Mouse (Mus musculus) urinary bladder, postnatal 10 days (tissue): ENCODE results near the gene Tmem106a.
"Not testable (repeated sequence)": the region's sequence is repeated elsewhere in the genome, so short reads cannot be mapped to it uniquely, and the experiment has no call there.

Source experiments
- DNase-seq: peaks from one replicate; pipeline ENCODE4 v3.0.0; 2022; ENCODE audit warnings: low spot score

Tmem106a gene

GRCm38 (mm10) chr11:101582054-101583035 lies at the start of gene Tmem106a:
TSS of gene Tmem106a (plus strand) at chr11:101582242.
- no peak for DNase-seq

DNA sequence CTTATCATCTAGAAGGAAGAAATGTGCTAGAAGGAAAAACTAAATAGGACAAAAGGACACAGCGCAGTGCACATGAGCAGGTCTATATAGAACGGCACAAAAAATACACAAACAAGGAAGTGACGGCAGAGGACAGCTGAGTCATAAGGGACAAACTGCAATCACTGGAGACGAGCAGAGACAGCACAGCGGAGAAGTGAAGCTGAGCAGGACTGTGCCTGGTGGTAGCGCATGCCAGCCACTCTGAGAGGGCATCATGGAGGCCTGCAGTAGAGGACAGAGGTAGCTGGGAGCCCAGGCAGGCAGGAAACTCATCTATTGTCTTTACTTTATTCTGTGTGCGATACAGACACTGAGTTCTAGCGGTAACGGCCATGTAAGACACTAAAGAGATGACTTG lies 38.5 kb upstream of the Tmem106a start:
- DNase-seq = no peak

GRCm38 (mm10) chr11:101544132-101544531 lies 37.9 kb upstream of the Tmem106a start:
- no peak for DNase-seq

DNA sequence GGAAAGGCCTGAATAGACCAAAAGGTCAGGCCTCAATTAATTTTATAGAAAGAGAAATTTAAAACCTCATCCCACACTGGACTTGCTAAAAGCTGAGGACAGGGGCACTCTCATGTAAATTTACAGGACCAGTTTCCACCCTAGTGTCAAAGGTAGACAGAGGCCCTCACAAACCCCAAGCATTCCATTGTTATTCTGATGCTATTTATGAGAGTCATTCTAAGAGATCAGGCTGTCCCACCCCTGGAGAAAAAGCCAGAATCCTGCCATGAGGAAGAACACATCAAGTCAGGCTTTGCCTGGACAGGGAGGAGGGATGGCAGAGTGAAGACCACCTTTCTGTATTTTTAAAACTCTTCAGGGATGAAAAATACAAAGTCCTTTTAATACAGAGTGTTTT lies 33.5 kb upstream of the Tmem106a start:
- DNase-seq = no peak

DNA sequence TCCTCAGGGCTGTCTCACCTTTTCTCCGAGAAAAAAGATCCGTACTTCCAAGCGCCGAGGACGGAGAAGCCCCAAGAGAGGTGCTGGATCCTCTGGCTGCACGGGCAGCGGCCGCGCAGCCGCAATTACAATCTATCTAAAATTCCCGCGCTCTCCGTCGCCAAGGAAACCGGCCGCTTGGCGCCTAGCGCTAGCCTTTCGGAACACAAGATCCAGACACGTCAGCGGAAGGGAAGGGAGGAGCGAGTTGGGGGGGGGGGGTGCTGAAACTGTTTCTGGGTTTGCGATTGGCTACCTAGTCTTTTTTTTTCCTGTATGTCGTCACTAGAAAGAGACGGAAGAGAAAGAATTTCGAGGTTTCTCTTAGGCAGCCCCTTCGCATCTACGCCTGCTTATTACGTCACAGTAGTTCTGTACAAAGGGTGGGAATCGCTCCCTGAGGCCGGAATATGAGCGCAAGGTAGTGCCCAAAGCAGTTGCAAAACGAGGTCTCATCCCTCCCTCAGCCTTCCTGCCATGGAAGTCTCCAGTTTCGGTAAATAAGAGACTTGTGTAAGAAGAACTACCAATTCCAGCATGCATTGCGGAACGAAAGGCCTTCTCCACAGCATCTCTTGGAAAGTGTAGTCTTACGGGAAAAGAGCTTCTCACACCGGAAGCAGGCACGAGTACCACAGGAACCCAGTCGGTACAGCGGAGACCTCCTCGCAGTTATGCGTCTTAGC lies 30.1 kb upstream of the Tmem106a start, which contains the start of the genes Brca1 and Nbr1:
Gene Brca1, minus strand, starts transcription at position 205 of the 725 bp plus-strand sequence.
Gene Nbr1, plus strand, starts transcription at position 399 of the 725 bp plus-strand sequence.
- DNase-seq = peak; percentile 73

DNA sequence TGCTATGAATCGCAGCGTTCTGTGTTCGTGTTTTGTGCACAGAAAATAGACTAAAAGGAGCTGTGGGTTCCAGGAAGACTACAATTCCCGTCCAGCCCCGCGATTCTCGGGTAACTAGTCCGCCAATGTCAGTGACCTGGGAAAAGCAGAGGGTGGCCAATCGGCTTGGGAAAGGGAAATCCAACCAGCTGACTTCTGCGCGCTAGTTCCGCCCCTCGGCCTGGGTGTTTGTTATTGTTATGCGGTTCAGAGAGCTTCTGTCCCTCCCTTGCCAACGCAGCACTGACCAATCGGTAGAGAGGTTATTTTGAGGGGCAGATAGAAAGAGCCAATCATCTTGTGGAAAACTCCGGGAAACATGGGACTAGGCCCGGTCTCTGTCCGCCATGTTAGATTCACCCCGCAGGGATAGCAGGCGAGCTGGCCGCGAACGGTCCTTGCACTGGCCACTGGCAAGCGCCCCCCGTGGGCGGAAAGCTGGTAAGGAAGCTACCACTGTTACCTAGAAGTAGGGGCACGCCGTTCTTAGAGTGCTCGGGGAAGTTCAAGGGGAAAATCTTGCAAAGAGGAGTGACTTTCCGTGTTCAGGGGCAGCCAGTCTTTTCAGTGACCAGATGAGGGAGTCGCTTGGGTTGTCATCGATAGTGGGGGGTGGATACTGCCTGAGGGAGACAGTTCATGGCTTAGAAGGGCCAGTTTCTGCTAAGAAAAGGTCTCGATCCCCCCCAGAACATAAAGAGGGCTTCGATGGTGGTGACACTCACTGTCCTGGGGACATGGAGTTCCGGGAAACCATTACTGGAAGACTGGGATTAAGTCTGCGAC lies 29.4 kb upstream of the Tmem106a start:
- DNase-seq = peak; percentile 77

- no peak for DNase-seq
Observed at GRCm38 (mm10) chr11:101553354-101553930, 28.6 kb upstream of the Tmem106a start.

DNA sequence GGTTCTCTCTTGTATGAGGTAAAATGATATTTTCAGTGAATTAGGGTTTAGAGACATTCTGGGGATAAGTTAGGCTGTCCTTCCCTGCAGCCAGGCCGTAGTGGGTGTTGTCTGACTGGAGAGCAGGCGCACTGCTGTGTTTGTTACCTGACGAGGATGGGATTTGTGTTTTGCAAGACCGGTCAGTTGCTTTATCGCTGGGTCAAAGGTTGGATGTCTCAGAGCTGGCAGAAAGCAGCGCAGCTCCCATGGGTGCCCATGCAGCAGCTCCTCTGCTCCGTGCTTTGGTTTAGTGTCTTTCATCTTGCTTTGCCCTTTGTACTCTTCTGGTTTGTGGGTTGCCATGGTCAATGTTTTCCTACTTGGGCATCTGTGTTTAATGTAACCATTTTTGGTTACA lies 25.5 kb upstream of the Tmem106a start:
- no peak for DNase-seq

- DNase-seq = no peak
Observed at GRCm38 (mm10) chr11:101556954-101557353, 25.1 kb upstream of the Tmem106a start.

DNA sequence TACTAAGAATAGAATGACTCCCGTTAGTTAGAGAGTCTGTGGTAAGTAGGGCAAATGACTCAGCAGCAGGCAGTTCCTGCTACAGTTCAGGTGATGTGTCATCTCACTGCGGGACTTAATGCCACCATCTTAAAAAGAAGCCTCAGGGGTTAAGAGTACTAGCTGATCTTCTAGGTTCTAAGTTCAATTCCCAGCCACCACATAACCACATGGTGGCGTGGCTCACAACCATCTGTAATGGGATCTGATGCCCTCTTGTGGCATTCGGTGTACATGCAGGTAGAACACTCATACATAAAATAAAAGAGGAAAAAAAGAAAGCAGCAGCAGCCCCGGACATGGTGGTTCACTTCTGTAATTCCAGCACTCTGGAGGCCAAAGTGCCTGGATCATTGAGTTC lies 19.7 kb upstream of the Tmem106a start:
- no peak for DNase-seq

DNA sequence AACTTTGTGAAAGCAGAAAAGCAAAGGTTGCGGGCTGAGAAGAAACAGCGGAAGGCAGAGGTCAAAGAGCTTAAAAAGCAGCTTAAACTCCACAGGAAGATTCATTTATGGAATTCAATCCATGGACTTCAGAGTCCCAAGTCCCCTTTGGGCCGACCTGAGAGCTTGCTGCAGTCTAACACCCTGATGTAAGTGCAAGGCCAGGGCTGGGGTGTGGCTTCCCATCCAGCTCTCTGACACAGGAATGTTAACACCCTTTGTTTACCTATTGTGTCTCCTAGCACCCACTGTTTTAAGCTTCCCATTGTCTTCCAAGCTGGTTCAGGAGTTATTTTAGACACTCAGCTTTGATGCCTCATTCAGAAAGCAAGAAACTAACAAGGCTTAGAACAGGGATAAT lies 13.6 kb upstream of the Tmem106a start:
- no peak for DNase-seq

DNA sequence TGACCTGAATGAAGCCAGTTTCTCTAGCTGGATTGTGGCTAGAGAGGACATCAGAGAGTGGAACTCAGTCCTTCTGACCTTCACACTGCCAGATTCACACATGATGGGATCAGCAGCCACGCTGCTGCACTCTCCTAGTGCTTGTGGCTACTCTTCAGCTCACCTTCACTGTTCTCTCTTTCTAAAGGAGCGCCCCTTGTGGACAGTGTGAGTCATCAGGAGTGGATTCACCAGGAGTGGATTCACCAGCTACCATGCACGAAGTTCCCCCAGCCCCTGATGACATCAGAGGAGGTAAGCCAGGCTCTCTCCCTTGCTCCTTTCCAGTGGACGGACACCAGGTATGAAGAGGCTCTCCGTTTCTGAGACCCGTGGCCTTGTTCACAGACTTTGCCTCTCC lies 5.9 kb upstream of the Tmem106a start:
- no peak for DNase-seq

GRCm38 (mm10) chr11:101581081-101581764 lies 819 bp upstream of the Tmem106a start:
- no peak for DNase-seq

GRCm38 (mm10) chr11:101583205-101583604 lies 1.2 kb downstream of the Tmem106a start:
- DNase-seq = no peak

GRCm38 (mm10) chr11:101585031-101585430 lies 3.0 kb downstream of the Tmem106a start:
- DNase-seq = not testable (repeated sequence)

DNA sequence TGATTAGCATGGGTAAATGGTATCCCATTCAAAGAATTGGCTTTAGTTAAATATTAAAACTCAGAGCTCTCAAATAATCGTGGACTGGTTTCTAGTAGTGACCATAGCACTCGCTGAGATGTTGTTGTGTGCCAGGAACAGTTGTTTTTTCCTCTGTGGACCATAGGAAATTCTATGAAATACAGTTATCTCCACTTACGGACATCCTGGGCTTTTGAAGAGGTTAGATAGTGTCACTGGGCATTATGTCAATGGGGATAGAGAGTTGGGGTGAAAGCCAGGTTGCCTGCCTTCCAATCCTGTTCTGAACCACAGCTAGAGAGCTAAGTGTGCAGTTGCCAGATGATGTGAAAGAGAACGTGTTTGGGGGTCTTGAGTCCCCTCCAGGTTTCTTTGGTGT lies 3.8 kb downstream of the Tmem106a start:
- no peak for DNase-seq

DNA sequence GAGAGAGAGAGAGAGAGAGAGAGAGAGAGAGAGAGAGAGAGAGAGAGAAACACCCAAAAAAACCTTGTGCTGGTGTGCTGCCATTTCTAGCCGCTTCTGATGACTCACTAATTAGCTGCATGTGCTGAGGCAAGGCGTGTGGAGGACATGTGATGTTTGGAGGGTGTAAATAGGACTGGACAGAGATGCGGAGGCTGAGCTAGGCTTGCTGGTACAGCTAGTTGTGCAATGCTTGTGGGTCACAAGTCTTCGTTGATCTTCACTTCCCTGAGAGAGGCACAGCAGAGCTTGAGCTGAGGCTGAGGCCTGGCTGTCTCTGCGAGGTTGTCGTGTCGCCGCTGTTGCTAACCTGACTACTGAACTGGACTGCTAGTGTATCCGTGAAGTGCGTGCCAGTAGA lies 5.6 kb downstream of the Tmem106a start:
- DNase-seq = no peak

GRCm38 (mm10) chr11:101588868-101589267 lies 6.8 kb downstream of the Tmem106a start:
- no peak for DNase-seq

DNA sequence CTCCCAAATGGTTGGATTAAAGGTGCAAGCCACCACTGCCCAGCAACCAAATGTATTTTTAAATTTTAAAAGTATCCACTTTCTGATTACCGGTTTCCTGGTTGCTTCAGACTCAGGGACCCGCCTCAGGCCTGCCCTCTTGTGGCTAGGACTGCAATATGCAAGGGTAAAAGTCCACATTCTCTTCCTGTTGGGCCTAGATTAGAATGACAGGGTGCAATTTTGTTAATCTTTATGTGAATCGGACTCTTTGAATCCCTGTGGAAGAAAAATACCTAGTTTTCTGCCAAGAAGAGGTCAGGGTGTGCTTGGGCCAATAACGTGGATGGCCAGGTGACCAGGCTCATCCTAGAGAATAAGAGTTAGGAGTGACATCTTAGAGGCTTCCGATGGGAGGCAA lies 7.4 kb downstream of the Tmem106a start:
- DNase-seq = no peak

GRCm38 (mm10) chr11:101589989-101590624 lies 8.1 kb downstream of the Tmem106a start:
- no peak for DNase-seq

DNA sequence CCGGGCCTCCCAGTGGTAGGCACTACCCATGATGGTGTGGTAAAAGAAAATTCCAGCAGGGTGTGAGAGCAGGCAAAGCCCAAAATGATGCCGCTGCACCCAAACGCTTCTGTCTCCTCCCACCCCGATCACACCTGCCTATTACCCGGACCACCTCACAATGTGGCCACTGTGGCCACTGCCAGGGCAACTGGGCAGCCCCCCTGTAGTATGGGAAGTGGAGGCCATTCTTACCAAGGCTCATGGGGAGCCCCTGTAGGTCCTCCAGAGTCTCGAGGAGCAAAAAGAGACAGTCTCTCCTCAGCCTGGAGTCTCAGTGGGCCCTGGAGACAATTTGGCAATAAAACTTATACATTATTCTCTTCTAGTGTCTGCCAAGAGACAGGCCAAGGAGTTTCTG lies 17.1 kb downstream of the Tmem106a start, which contains the start of gene Gm11634:
Gene Gm11634, minus strand, starts transcription at position 101 of the 400 bp plus-strand sequence.
- DNase-seq = no peak
